Mouse (Mus musculus): ENCODE results near the gene Nbas. TPM values are rescaled to one million over a fixed set of nuclear protein-coding genes. Genes with fewer than 3 reads are reported as not detected.

Gene Nbas
- polyA plus RNA-seq (2021; fragmentation: Nextera tagmentation), result 9.6 and 11.0 TPM in 2 replicates
- long read RNA-seq, experiment 1, partial matches to known transcripts, result 24 of 34 reads
- long read RNA-seq, experiment 1, other reads (novel, unspliced or antisense), result 10 of 34 reads
- long read RNA-seq, experiment 2, full-length matches to known transcripts, result 2 of 58 reads
- long read RNA-seq, experiment 2, partial matches to known transcripts, result 32 of 58 reads
- long read RNA-seq, experiment 2, other reads (novel, unspliced or antisense), result 24 of 58 reads

DNA sequence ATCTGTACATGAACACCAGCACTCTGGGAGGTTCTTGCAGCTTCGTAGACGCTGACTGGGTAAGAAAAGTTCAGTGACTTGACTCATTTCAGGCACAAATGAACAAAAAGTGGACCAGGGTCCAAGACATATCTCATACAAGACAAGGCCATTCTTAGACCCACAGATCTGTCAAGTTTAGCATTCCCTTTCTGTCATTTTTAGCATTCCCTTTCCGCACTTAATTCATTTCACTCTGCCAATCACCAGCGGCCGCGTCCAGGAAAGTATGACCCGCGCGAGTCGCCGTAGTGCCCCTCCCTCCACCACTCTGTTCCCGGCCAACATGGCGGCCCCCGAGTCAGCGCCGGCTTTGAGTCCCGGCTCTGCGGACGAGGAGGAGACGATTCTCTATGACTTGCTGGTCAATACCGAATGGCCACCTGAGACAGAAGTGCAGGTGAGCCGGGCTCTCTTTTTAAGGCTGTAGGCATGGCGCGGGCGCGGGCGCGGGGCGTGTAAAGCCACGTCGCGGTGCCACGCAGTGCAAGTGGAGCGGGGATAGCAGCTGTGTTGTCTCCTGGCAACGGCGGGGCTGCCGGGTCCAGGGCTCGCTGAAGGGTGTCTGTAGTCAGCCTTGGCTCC is at the start of gene Nbas:
TSS of gene Nbas (plus strand) at position 308 of the 624 bp plus-strand sequence.

GRCm38 (mm10) chr12:13248691-13249572 is 20.0 kb upstream of the Nbas start, which contains the start of gene Ddx1:
Ddx1 (minus strand) TSS chr12:13249213.

Other genes with a start within 250 kb of the Nbas start
- 87.1 and 99.7 TPM in 2 replicates for gene Ddx1, start 19.9 kb upstream of the Nbas start, polyA plus RNA-seq (2021; fragmentation: Nextera tagmentation)

All from layer of hippocampus, adult 6 months (tissue).